Mouse (Mus musculus): ENCODE results near the gene Gfm2.

Gene Gfm2

GRCm38 (mm10) chr13:97193420-97193819, 55.7 kb downstream of the Gfm2 start:
- DNase-seq = no peak

- no peak for DNase-seq
These were observed 58.6 kb downstream of the Gfm2 start for GRCm38 (mm10) chr13:97196186-97196924.

GRCm38 (mm10) chr13:97196925-97197218, 59.1 kb downstream of the Gfm2 start:
- DNase-seq = no peak

GRCm38 (mm10) chr13:97197932-97198562, 60.3 kb downstream of the Gfm2 start, which contains the start of gene Hexb:
Hexb (minus strand) TSS chr13:97198357.
- DNase-seq = peak; percentile 94

- no peak for DNase-seq
These were observed 61.4 kb downstream of the Gfm2 start for GRCm38 (mm10) chr13:97199123-97199522.

- DNase-seq = no peak
These were observed 63.3 kb downstream of the Gfm2 start for GRCm38 (mm10) chr13:97201076-97201475.

GRCm38 (mm10) chr13:97201896-97202295, 64.2 kb downstream of the Gfm2 start:
- no peak for DNase-seq

- DNase-seq = peak; percentile 86
These were observed 67.4 kb downstream of the Gfm2 start for GRCm38 (mm10) chr13:97205052-97205701.

GRCm38 (mm10) chr13:97206046-97206445, 68.3 kb downstream of the Gfm2 start:
- no peak for DNase-seq

GRCm38 (mm10) chr13:97207472-97208111, 69.9 kb downstream of the Gfm2 start:
- DNase-seq = no peak

- DNase-seq = no peak
These were observed 70.4 kb downstream of the Gfm2 start for GRCm38 (mm10) chr13:97208112-97208478.

GRCm38 (mm10) chr13:97208500-97209010, 70.8 kb downstream of the Gfm2 start:
- no peak for DNase-seq

GRCm38 (mm10) chr13:97214583-97215268, 77.0 kb downstream of the Gfm2 start:
- no peak for DNase-seq

GRCm38 (mm10) chr13:97215563-97215962, 77.8 kb downstream of the Gfm2 start:
- no peak for DNase-seq

GRCm38 (mm10) chr13:97216196-97216595, 78.5 kb downstream of the Gfm2 start:
- no peak for DNase-seq

- no peak for DNase-seq
These were observed 82.3 kb downstream of the Gfm2 start for GRCm38 (mm10) chr13:97220022-97220421.

- DNase-seq = no peak
These were observed 86.1 kb downstream of the Gfm2 start for GRCm38 (mm10) chr13:97223856-97224255.

- DNase-seq = no peak
These were observed 86.7 kb downstream of the Gfm2 start for GRCm38 (mm10) chr13:97224341-97224982.

- DNase-seq = peak; percentile 48
These were observed 87.4 kb downstream of the Gfm2 start for GRCm38 (mm10) chr13:97225130-97225529.

GRCm38 (mm10) chr13:97227795-97228194, 90.1 kb downstream of the Gfm2 start:
- DNase-seq = no peak

GRCm38 (mm10) chr13:97230101-97230500, 92.4 kb downstream of the Gfm2 start:
- no peak for DNase-seq
